9 mouse cellular contexts compared by ENCODE assay signal in genomic region chr6:34921941-34922340, GRCm38 (mm10). TPM values are rescaled to one million over a fixed set of nuclear protein-coding genes. Genes with fewer than 3 reads are reported as not detected.
DNase-seq lines count a peak whose midpoint lies in the region; ATAC-seq lines count a peak whose summit lies in the region.
"Had no signal": no experiment of that assay in that cellular context is flagged by ENCODE, and none has a peak within 500 bp of the region (broad histone marks: within the 10 kb centered on the region; RNA-seq: fewer than 3 reads in every experiment).

No protein-coding gene starts in this region.

- no peaks in the 10 kb centered on the region for H3K4me1 ChIP-seq in intestine, embryonic 16.5 days (ENCODE audit: control insufficient read depth, insufficient read depth, low read length)
- H3K4me1 ChIP-seq in intestine, embryonic 15.5 days (replicated peaks) = no peaks in the 10 kb centered on the region
- no peaks in the 10 kb centered on the region for H3K4me1 ChIP-seq in neural tube, embryonic 11.5 days (ENCODE audit: control insufficient read depth, insufficient read depth, low read length)
- H3K4me1 ChIP-seq: neural tube, embryonic 13.5 days had no signal

- no peaks in the 10 kb centered on the region for H3K36me3 ChIP-seq in intestine, embryonic 16.5 days (ENCODE audit: control insufficient read depth, insufficient read depth, low read length)
- no peaks in the 10 kb centered on the region for H3K36me3 ChIP-seq in intestine, embryonic 15.5 days
- no peaks in the 10 kb centered on the region for H3K36me3 ChIP-seq in neural tube, embryonic 11.5 days (ENCODE audit: control insufficient read depth, insufficient read depth, low read length)
- H3K36me3 ChIP-seq: neural tube, embryonic 13.5 days had no signal

- DNase-seq in adrenal gland, postnatal 36 days = peak; percentile 31 to 55
- peak; percentile 29 for DNase-seq in heart, adult 8-10 months (ENCODE audit: low spot score)
- DNase-seq in liver = peak; percentile 70
- peak; percentile 23 for DNase-seq in neural tube, embryonic 11.5 days (ENCODE audit: low spot score)
- DNase-seq in thymus, adult 18-20 months = no peak

- no peak overlapping the region for H3K4me3 ChIP-seq in intestine, embryonic 16.5 days (ENCODE audit: low read length)
- no peak overlapping the region for H3K4me3 ChIP-seq in intestine, embryonic 15.5 days (replicated peaks)
- no peak overlapping the region for H3K4me3 ChIP-seq in neural tube, embryonic 11.5 days (ENCODE audit: low read depth, low read length)
- H3K4me3 ChIP-seq: neural tube, embryonic 13.5 days had no signal

- H3K9ac ChIP-seq in intestine, embryonic 16.5 days (ENCODE audit: low read depth, low read length) = no peak overlapping the region
- H3K9ac ChIP-seq in intestine, embryonic 15.5 days = no peak overlapping the region
- H3K9ac ChIP-seq in neural tube, embryonic 11.5 days (ENCODE audit: low read length) = no peak overlapping the region
- H3K9ac ChIP-seq: neural tube, embryonic 13.5 days had no signal

- no peaks in the 10 kb centered on the region for H3K9me3 ChIP-seq in intestine, embryonic 16.5 days (ENCODE audit: control insufficient read depth, low read length)
- H3K9me3 ChIP-seq in intestine, embryonic 15.5 days = no peaks in the 10 kb centered on the region
- no peaks in the 10 kb centered on the region for H3K9me3 ChIP-seq in neural tube, embryonic 11.5 days (ENCODE audit: control insufficient read depth, low read length)
- H3K9me3 ChIP-seq: neural tube, embryonic 13.5 days had no signal

- peak; percentile 26; the same call in 1 of the 2 replicates for ATAC-seq in intestine, embryonic 16.5 days
- no peak for ATAC-seq in intestine, embryonic 15.5 days
- peak; percentile 56 for ATAC-seq in CD4-positive, CD25-positive, alpha-beta regulatory T cell, adult 4 months
- ATAC-seq in neural tube, embryonic 11.5 days (ENCODE audit: insufficient read depth, low FRiP score, low TSS enrichment) = no peak

- no peak overlapping the region for H3K4me2 ChIP-seq in intestine, embryonic 16.5 days (ENCODE audit: low read depth, low read length)
- no peak overlapping the region for H3K4me2 ChIP-seq in intestine, embryonic 15.5 days (replicated peaks)
- no peak overlapping the region for H3K4me2 ChIP-seq in neural tube, embryonic 11.5 days (ENCODE audit: low read depth)
- H3K4me2 ChIP-seq: neural tube, embryonic 13.5 days had no signal

- H3K27ac ChIP-seq in intestine, embryonic 16.5 days (ENCODE audit: low read length) = no peak overlapping the region
- H3K27ac ChIP-seq in intestine, embryonic 15.5 days = no peak overlapping the region
- no peak overlapping the region for H3K27ac ChIP-seq in neural tube, embryonic 11.5 days (ENCODE audit: low read depth, low read length)
- H3K27ac ChIP-seq: neural tube, embryonic 13.5 days had no signal

- no peaks in the 10 kb centered on the region for H3K27me3 ChIP-seq in intestine, embryonic 16.5 days (replicated peaks; ENCODE audit: control insufficient read depth, insufficient read depth, low read length)
- no peaks in the 10 kb centered on the region for H3K27me3 ChIP-seq in intestine, embryonic 15.5 days (replicated peaks)
- no peaks in the 10 kb centered on the region for H3K27me3 ChIP-seq in neural tube, embryonic 11.5 days (ENCODE audit: control insufficient read depth, insufficient read depth, low read length)
- H3K27me3 ChIP-seq: neural tube, embryonic 13.5 days had no signal

- 57% methylated on average over 14 of the region's 14 CpGs for WGBS in intestine, embryonic 16.5 days
- 63% methylated on average over 14 of the region's 14 CpGs for WGBS in intestine, embryonic 15.5 days
- 62% methylated on average over 13 of the region's 14 CpGs for WGBS in neural tube, embryonic 11.5 days

RNA-seq across cellular contexts. Expression of gene Stra8, which starts 2.0 kb away (rescaled TPM):
- not detected in 2 replicates for polyA plus RNA-seq in intestine, embryonic 16.5 days (2015; fragmentation: Nextera tagmentation; extraction: Ambion mirVana)
- polyA plus RNA-seq in intestine, embryonic 15.5 days (2015; fragmentation: Nextera tagmentation; extraction: Ambion mirVana) = not detected in 2 replicates
- under 1 TPM in 1 of 2 experiments, not detected in 1; 0.27 TPM for polyA plus RNA-seq in CD4-positive, CD25-positive, alpha-beta regulatory T cell, adult 4 months (2017; shearing (Covaris generic))
- not detected for total RNA-seq in adrenal gland, postnatal 36 days (2021)
- total RNA-seq in heart, adult 8-10 months (2022) = not detected
- 0.20 TPM in 1 of 2 replicates, not detected in the other for polyA plus RNA-seq in neural tube, embryonic 11.5 days (2014; fragmentation: Nextera tagmentation; extraction: Ambion mirVana)
- polyA plus RNA-seq: neural tube, embryonic 13.5 days had no signal

RNA-seq across cellular contexts. Expression of gene Wdr91, which starts 11.3 kb away (rescaled TPM):
- 7.2 and 7.5 TPM in 2 replicates for polyA plus RNA-seq in intestine, embryonic 16.5 days (2015; fragmentation: Nextera tagmentation; extraction: Ambion mirVana)
- polyA plus RNA-seq in intestine, embryonic 15.5 days (2015; fragmentation: Nextera tagmentation; extraction: Ambion mirVana) = 7.1 and 8.4 TPM in 2 replicates
- polyA plus RNA-seq in CD4-positive, CD25-positive, alpha-beta regulatory T cell, adult 4 months (2017; shearing (Covaris generic)) = 10 to 100 TPM; 20.0 to 30.1 TPM
- 10 to 100 TPM; 13.9 to 14.9 TPM for total RNA-seq in adrenal gland, postnatal 36 days (2021)
- total RNA-seq in heart, adult 8-10 months (2022) = 10 to 100 TPM; 11.6 to 15.9 (median 13.3) TPM
- 11.0 and 12.0 TPM in 2 replicates for polyA plus RNA-seq in neural tube, embryonic 11.5 days (2014; fragmentation: Nextera tagmentation; extraction: Ambion mirVana)

RNA-seq across cellular contexts. Expression of gene Cyren, which starts 44.1 kb away (rescaled TPM):
- 11.4 and 11.9 TPM in 2 replicates for polyA plus RNA-seq in intestine, embryonic 16.5 days (2015; fragmentation: Nextera tagmentation; extraction: Ambion mirVana)
- polyA plus RNA-seq in intestine, embryonic 15.5 days (2015; fragmentation: Nextera tagmentation; extraction: Ambion mirVana) = 11.0 and 11.3 TPM in 2 replicates
- polyA plus RNA-seq in CD4-positive, CD25-positive, alpha-beta regulatory T cell, adult 4 months (2017; shearing (Covaris generic)) = 1 to 10 TPM; 5.0 to 5.9 TPM
- total RNA-seq in adrenal gland, postnatal 36 days (2021) = 1 to 10 TPM; 5.3 to 9.6 TPM
- 1 to 10 TPM; 3.7 to 4.2 (median 3.8) TPM for total RNA-seq in heart, adult 8-10 months (2022)
- 11.0 and 13.3 TPM in 2 replicates for polyA plus RNA-seq in neural tube, embryonic 11.5 days (2014; fragmentation: Nextera tagmentation; extraction: Ambion mirVana)

RNA-seq across cellular contexts. Expression of gene Tmem140, which starts 59.0 kb away (rescaled TPM):
- polyA plus RNA-seq in intestine, embryonic 16.5 days (2015; fragmentation: Nextera tagmentation; extraction: Ambion mirVana) = 1.8 TPM in 2 replicates
- 1.7 and 1.8 TPM in 2 replicates for polyA plus RNA-seq in intestine, embryonic 15.5 days (2015; fragmentation: Nextera tagmentation; extraction: Ambion mirVana)
- polyA plus RNA-seq in CD4-positive, CD25-positive, alpha-beta regulatory T cell, adult 4 months (2017; shearing (Covaris generic)) = 10 to 100 TPM; 21.8 to 22.6 TPM
- 10 to 100 TPM; 30.6 to 32.5 TPM for total RNA-seq in adrenal gland, postnatal 36 days (2021)
- total RNA-seq in heart, adult 8-10 months (2022) = 10 to 100 TPM; 17.8 to 27.1 (median 24.5) TPM
- 0.51 and 1.3 TPM in 2 replicates for polyA plus RNA-seq in neural tube, embryonic 11.5 days (2014; fragmentation: Nextera tagmentation; extraction: Ambion mirVana)

Comparison
In these comparisons a context has a peak if more than half of its experiments do, and no peak if none do; other contexts are left out.
1. ATAC-seq: peak in intestine, embryonic 16.5 days (single experiment) and CD4-positive, CD25-positive, alpha-beta regulatory T cell, adult 4 months (single experiment); none in intestine, embryonic 15.5 days (single experiment) and neural tube, embryonic 11.5 days (single experiment).
2. DNase-seq: peak in adrenal gland, postnatal 36 days (2 of 2), heart, adult 8-10 months (single experiment), liver (single experiment) and neural tube, embryonic 11.5 days (single experiment); none in thymus, adult 18-20 months (0 of 2).